Mouse (Mus musculus): Measurements from ENCODE around the gene Tubgcp2.

Gene Tubgcp2

GRCm38 (mm10) chr7:140047811-140048311, 11.4 kb upstream of the Tubgcp2 start:
- no peak for DNase-seq (ENCODE audit: low read depth in 2 of 2, low spot score in 2 of 2)

DNA sequence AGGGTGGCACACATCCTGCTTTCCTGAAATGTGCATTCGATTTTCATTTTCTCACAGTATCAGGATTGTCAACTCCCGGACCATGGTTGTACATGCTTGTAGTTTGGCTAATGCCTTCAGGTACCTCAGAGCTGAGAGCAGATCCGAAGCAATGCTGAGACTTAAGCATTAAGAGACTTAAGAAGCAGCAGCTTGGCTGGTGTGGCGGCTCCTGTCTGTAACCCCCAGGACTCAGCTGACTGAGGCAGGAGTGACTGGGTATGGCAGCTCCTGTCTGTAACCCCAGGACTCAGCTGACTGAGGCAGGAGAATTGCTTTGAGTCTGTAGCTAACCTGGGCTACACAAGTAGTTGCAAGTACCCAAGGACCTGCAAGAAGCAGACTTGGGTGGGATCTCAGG, 9.1 kb upstream of the Tubgcp2 start:
- no peak for DNase-seq (ENCODE audit: low read depth in 2 of 2, low spot score in 2 of 2)

DNA sequence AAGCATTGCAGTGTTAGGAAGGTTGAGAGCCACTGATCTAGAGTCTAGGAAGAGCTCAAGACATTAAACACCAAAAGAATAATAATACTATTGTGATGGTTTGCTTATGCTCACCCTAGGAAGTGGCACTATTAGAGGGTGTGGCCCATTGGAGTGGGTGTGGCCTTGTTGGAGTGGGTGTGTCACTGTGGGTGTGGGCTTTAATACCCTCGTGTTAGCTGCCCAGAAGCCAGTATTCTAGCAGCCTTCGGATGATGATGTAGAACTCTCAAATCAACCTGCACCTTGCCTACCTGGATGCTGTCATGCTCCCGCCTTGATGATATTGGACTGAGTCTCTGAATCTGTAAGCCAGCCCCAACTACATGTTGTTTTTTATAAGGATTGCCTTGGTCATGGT, 6.3 kb upstream of the Tubgcp2 start:
- DNase-seq (ENCODE audit: low read depth in 2 of 2, low spot score in 2 of 2): no peak

DNA sequence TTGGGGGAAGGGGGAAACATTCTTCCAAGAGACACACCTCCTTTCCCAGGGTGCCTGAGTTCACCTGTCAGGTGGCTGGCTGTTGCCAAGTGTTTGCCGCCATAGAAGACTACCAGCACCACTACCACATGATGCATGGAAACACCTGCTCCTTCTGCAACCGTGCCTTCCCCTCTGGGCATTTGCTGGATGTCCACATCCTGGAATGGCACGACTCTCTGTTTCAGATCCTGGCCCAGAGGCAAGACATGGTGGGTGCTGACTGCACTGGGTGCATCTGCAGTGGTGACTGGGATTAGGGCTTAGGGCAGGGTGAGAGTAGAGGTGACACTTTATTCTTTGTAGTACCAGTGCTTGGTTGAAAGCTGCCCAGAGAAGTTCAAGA, 694 bp upstream of the Tubgcp2 start:
- no peak for DNase-seq (ENCODE audit: low read depth in 2 of 2, low spot score in 2 of 2)

DNA sequence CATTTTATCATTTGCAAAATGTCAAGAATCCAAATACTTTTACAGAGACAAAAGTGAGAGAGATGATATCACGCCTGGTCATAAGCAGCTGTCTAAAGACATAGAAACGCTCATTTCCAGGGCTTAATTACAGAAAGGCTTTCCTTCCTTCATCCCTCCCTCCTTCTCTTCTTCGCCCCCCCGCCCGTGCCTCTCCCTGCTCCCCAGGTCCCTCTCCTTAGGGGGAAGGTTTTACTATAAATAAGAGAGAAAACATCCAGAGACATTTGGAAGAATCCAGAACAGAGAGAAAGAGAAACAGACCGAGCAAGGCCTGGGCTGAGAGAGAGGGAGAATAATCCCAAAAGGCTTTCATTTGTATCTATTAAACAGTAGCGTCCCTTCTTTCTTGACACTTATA, 1.0 kb downstream of the Tubgcp2 start:
- no peak for DNase-seq (ENCODE audit: low read depth in 2 of 2, low spot score in 2 of 2)

- DNase-seq (ENCODE audit: low read depth in 2 of 2, low spot score in 2 of 2): no peak
These were observed 3.1 kb downstream of the Tubgcp2 start for GRCm38 (mm10) chr7:140033386-140033785.

DNA sequence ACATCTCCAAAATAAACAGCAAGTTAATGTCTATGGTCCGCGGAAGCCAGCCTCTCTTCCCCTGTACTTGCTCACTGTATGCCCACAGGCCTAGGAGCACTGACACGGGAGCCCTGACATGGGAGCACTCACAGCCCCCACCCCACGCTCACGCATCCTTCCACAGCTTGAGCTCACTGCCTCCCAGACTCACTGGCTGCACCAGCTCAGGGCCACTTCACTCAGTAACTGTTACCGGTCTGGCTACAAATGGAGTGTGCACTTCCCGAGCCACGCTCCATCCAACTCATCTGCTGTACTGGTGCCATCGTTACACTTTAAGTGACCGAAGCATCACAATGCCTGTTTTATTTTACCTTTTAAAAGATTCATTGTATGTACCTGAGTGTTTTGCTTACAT, 4.1 kb downstream of the Tubgcp2 start:
- DNase-seq (ENCODE audit: low read depth in 2 of 2, low spot score in 2 of 2): no peak

DNA sequence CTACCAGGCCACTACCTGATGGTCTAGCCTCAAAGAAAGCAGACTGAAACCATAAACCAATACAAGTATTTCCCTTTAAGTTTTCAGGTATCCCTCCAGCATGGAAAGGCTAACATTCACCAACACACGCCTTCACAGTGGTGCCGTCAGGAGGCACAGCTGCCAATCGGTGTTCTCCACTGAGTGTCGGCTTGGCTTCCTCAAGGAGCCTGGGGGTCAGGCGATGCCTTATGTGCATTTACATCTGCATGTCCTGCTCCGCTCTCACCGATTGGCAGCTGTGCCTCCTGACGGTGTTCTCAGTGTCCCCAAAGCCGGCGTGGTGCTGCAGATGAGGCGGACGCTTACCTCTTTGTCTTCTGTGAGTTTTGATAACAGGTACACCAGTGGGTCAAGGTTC, 4.7 kb downstream of the Tubgcp2 start:
- no peak for DNase-seq (ENCODE audit: low read depth in 2 of 2, low spot score in 2 of 2)

- no peak for DNase-seq (ENCODE audit: low read depth in 2 of 2, low spot score in 2 of 2)
These were observed 25.1 kb downstream of the Tubgcp2 start for GRCm38 (mm10) chr7:140011336-140011735.

DNA sequence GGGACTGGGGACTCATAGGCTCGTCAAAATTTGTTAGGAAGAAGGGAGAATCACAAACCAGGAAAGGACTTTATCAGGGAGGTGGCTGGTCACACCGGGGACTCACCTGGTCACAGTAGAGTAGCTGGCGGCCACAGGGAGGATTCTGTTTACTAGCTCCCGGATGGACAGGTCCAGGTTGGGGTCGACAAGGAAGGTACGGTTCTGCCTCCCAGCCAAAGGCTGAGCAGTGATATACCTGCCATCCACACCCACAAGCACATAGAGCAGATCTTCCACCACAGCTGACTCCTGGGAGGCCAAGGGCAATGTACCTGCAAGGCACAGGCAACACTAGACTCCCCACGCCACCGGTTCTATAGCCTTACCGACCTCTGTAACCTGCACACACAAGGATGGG, 28.7 kb downstream of the Tubgcp2 start:
- peak in 1 of 2 experiments; percentile 0 for DNase-seq (ENCODE audit: low read depth in 2 of 2, low spot score in 2 of 2)

- DNase-seq (ENCODE audit: low read depth in 2 of 2, low spot score in 2 of 2): peak in 1 of 2 experiments; percentile 0
These were observed 29.4 kb downstream of the Tubgcp2 start for GRCm38 (mm10) chr7:140006861-140007611.

DNA sequence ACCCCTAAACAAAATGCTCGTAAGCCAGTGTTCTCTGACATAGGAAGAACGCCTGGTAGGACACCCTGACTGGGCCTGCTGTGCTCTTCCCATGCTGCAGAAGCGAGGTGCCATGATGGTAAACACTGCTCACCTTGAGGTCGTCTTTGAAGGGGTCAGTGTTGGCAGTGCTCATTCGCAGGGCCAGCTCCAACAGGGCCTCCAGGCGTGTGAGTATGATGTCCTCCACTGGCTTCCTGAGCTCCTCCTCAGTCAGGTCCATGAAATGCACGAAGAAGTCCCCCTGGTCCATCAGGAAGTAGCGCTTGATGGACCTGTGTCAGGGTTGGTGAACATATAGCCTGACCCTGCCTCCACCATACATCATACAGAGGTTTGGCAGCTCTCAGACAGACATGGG, 31.8 kb downstream of the Tubgcp2 start:
- peak in 1 of 2 experiments; percentile 0 for DNase-seq (ENCODE audit: low read depth in 2 of 2, low spot score in 2 of 2)

GRCm38 (mm10) chr7:140001086-140001740, 35.3 kb downstream of the Tubgcp2 start:
- peak in 1 of 2 experiments; percentile 0 for DNase-seq (ENCODE audit: low read depth in 2 of 2, low spot score in 2 of 2)

- DNase-seq (ENCODE audit: low read depth in 2 of 2, low spot score in 2 of 2): no peak
These were observed 37.6 kb downstream of the Tubgcp2 start for GRCm38 (mm10) chr7:139998691-139999350.

DNA sequence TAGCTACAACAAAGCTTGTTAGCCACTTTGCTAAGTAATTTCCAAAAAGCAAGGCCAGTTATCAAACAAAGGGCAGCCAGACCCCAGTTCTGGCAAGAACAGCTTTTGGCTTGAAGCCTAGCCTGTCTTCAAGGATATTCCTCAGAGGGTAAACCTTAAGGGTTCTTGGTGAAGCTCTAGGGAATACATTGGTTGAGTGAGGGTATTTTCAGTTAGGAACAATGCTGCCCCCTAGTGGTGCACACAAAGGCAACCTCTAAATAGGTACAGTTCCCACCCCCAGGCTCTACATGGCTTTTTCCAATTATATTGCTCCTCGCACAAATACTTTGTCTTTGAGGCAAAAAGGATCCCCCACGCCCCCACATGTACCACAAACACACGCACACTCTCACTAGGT, 41.8 kb downstream of the Tubgcp2 start:
- DNase-seq (ENCODE audit: low read depth in 2 of 2, low spot score in 2 of 2): peak; percentile 48 to 50

GRCm38 (mm10) chr7:139994202-139994601, 42.3 kb downstream of the Tubgcp2 start:
- no peak for DNase-seq (ENCODE audit: low read depth in 2 of 2, low spot score in 2 of 2)

DNA sequence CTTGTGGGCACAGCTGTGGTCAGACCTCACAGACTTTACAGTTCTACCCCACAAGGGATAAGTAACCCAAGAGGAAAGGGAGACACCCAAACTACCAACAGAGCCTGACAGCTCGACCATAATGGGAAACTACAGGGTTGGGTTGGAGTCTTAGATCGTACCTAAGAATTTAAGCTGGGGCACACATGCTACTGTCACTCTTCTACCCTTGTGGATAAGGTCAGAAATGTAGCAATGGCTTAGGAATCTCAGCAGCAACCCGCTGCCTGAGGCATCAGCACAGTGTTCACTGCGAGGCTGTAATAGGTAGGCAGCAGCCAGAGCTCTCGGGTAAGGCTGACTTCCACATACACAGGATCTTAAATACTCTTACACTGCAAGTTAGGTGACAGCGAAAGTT, 42.9 kb downstream of the Tubgcp2 start:
- no peak for DNase-seq (ENCODE audit: low read depth in 2 of 2, low spot score in 2 of 2)

GRCm38 (mm10) chr7:139992406-139992805, 44.1 kb downstream of the Tubgcp2 start, which contains the start of gene Adam8:
Adam8 (minus strand) TSS chr7:139992562.
- no peak for DNase-seq (ENCODE audit: low read depth in 2 of 2, low spot score in 2 of 2)

DNA sequence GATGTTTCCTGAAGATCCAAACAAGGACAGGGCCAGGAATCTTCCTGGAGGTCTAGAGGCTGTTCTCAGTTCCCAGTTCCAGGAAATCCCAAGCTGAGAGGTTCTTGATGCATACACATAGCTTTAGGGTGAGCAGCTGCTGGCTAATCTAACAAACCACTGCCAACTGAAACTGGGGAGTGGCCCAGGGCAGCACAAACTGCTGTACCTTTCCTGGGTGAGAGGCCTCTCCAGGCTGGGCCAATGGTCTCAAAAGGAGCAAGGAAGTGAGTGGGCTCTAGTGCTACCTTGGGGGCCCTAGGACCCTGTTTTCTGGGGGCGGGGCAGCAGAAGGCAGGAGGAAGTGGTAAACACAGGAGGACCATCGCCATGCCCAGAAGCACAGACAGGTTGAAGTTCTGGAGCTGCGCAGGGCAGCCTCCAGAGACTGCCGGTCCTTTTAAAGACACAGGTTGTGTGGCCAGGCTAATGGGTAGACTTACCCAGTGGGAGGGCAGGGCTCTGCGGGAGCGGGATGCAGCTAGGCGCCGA, 45.5 kb downstream of the Tubgcp2 start:
- DNase-seq (ENCODE audit: low read depth in 2 of 2, low spot score in 2 of 2): no peak

- no peak for DNase-seq (ENCODE audit: low read depth in 2 of 2, low spot score in 2 of 2)
These were observed 48.2 kb downstream of the Tubgcp2 start for GRCm38 (mm10) chr7:139988272-139988671.

GRCm38 (mm10) chr7:139984505-139984904, 52.0 kb downstream of the Tubgcp2 start:
- DNase-seq (ENCODE audit: low read depth in 2 of 2, low spot score in 2 of 2): no peak

- no peak for DNase-seq (ENCODE audit: low read depth in 2 of 2, low spot score in 2 of 2)
These were observed 54.4 kb downstream of the Tubgcp2 start for GRCm38 (mm10) chr7:139982058-139982457.

All from CD8-positive naive resting alpha-beta T cell, adult 2 months (primary cell).